Mouse (Mus musculus) lung, embryonic 14.5 days (tissue): ENCODE results near the gene Olfr784. TPM values are rescaled to one million over a fixed set of nuclear protein-coding genes. Genes with fewer than 3 reads are reported as not detected.
"Not testable (repeated sequence)": the region's sequence is repeated elsewhere in the genome, so short reads cannot be mapped to it uniquely, and the experiment has no call there.

Source experiments
- ATAC-seq: fragments of 200-750 bp; cut with Nextera tagmentation; 2 replicates; pipeline ENCODE4 v1.8.0; 2017; ENCODE audit warnings: mild to moderate bottlenecking, moderate TSS enrichment, moderate library complexity; ENCODE audit not compliant: insufficient read depth
- DNase-seq: peaks from one replicate; pipeline ENCODE4 v3.0.0-alpha.2; 2015
- H3K27ac ChIP-seq: fragments of 300-500 bp; sonication (generic); 2 replicates; pipeline ENCODE4 v1.5.1; 2014; ENCODE audit warnings: low read depth, mild to moderate bottlenecking, moderate library complexity
- H3K27me3 ChIP-seq: fragments of 300-500 bp; sonication (generic); 2 replicates; pipeline ENCODE4 v1.6.1; 2014; ENCODE audit warnings: low read length, control low read depth; ENCODE audit not compliant: insufficient read depth
- H3K36me3 ChIP-seq: fragments of 300-500 bp; sonication (generic); 2 replicates; pipeline ENCODE4 v1.6.1; 2014; ENCODE audit warnings: control low read depth; ENCODE audit not compliant: insufficient read depth
- H3K4me1 ChIP-seq: fragments of 300-500 bp; sonication (generic); 2 replicates; pipeline ENCODE4 v1.6.1; 2014; ENCODE audit warnings: antibody characterized with exemption, control low read depth; ENCODE audit not compliant: insufficient read depth
- H3K4me2 ChIP-seq: fragments of 300-500 bp; sonication (generic); 2 replicates; pipeline ENCODE4 v1.6.1; 2014; ENCODE audit warnings: mild to moderate bottlenecking
- H3K4me3 ChIP-seq: fragments of 300-500 bp; sonication (generic); 2 replicates; pipeline ENCODE4 v1.5.1; 2014; ENCODE audit warnings: low read depth, low read length
- H3K9ac ChIP-seq: fragments of 300-500 bp; sonication (generic); 2 replicates; pipeline ENCODE4 v1.6.1; 2014
- H3K9me3 ChIP-seq: fragments of 300-500 bp; sonication (generic); 2 replicates; pipeline ENCODE4 v1.6.1; 2016; ENCODE audit warnings: low read depth, low read length, control low read depth
- CTCF ChIP-seq: IDR thresholded peaks from 2 replicates; pipeline ENCODE4 v1.5.1; 2016; ENCODE audit warnings: antibody characterized with exemption, low read depth
- WGBS: fragments of 180-500 bp; shearing (Covaris S2); extraction: QIAGEN DNeasy Blood & Tissue Kit; methylation state at CpG from one replicate; pipeline ENCODE4 v1.1.7; 2014; 5-methylcytosine and 5-hydroxymethylcytosine counted together
- polyA plus RNA-seq: library from polyadenylated mRNA; unstranded; fragments of >200 nt; fragmentation: Nextera tagmentation; extraction: Ambion mirVana; gene quantifications from 2 replicates; pipeline ENCODE4 v1.2.1, GENCODE M21; 2014

The Olfr784 gene
- polyA plus RNA-seq: 0.05 and 0.08 TPM in 2 replicates

GRCm38 (mm10) chr10:129383783-129384182 lies at the start of gene Olfr784:
Gene Olfr784, plus strand, starts transcription at chr10:129384083.
- H3K36me3 ChIP-seq: no peaks in the 10 kb centered on the region
- TF ChIP-seq CTCF: no peak
- no peak for DNase-seq
- no peak for ATAC-seq
- H3K4me1 ChIP-seq: no peaks in the 10 kb centered on the region
- no peak within 1 kb of the TSS for H3K4me3 ChIP-seq
- H3K27ac ChIP-seq: no peak within 1 kb of the TSS
- no peaks in the 10 kb centered on the region for H3K9me3 ChIP-seq
- no peaks in the 10 kb centered on the region for H3K27me3 ChIP-seq
- no peak within 1 kb of the TSS for H3K9ac ChIP-seq
- H3K4me2 ChIP-seq: no peak within 1 kb of the TSS

GRCm38 (mm10) chr10:129348550-129348949 lies 35.3 kb upstream of the Olfr784 start, which contains the start of gene Olfr782:
Gene Olfr782, plus strand, starts transcription at chr10:129348850.
- H3K27me3 ChIP-seq: no peaks in the 10 kb centered on the region
- no peak within 1 kb of the TSS for H3K4me3 ChIP-seq
- WGBS: 94% methylated on average over 3 of the region's 3 CpGs
- no peak within 1 kb of the TSS for H3K9ac ChIP-seq
- no peak for TF ChIP-seq CTCF
- H3K4me2 ChIP-seq: no peak within 1 kb of the TSS
- H3K4me1 ChIP-seq: no peaks in the 10 kb centered on the region
- no peak for DNase-seq
- ATAC-seq: no peak
- no peaks in the 10 kb centered on the region for H3K9me3 ChIP-seq
- H3K36me3 ChIP-seq: no peaks in the 10 kb centered on the region
- H3K27ac ChIP-seq: no peak within 1 kb of the TSS

GRCm38 (mm10) chr10:129352475-129352874 lies 31.4 kb upstream of the Olfr784 start:
- not testable (repeated sequence) for H3K36me3 ChIP-seq, H3K4me2 ChIP-seq, H3K27me3 ChIP-seq, H3K9me3 ChIP-seq, H3K27ac ChIP-seq, DNase-seq, H3K4me1 ChIP-seq, H3K9ac ChIP-seq, H3K4me3 ChIP-seq, ATAC-seq
- WGBS: 73% methylated on average over 2 of the region's 2 CpGs

- DNase-seq, H3K4me3 ChIP-seq, H3K4me1 ChIP-seq, H3K9ac ChIP-seq, ATAC-seq, H3K27ac ChIP-seq, H3K36me3 ChIP-seq, H3K4me2 ChIP-seq, H3K27me3 ChIP-seq, H3K9me3 ChIP-seq: not testable (repeated sequence)
- WGBS: 83% methylated on average over 4 of the region's 4 CpGs
These were observed 27.4 kb upstream of the Olfr784 start for GRCm38 (mm10) chr10:129356496-129356895.

GRCm38 (mm10) chr10:129357307-129357706 lies 26.6 kb upstream of the Olfr784 start:
- ATAC-seq: no peak
- 75% methylated on average over 5 of the region's 5 CpGs for WGBS

GRCm38 (mm10) chr10:129374051-129374450 lies 9.8 kb upstream of the Olfr784 start:
- DNase-seq, H3K9me3 ChIP-seq, H3K4me2 ChIP-seq, ATAC-seq, H3K27me3 ChIP-seq, H3K4me1 ChIP-seq, H3K27ac ChIP-seq, H3K9ac ChIP-seq, H3K36me3 ChIP-seq, H3K4me3 ChIP-seq: not testable (repeated sequence)
- 81% methylated on average over 5 of the region's 5 CpGs for WGBS

More at GRCm38 (mm10) chr10:129357307-129357706, 26.6 kb upstream of the Olfr784 start:
- no peak overlapping the region for H3K4me2 ChIP-seq
- no peak for DNase-seq
- no peaks in the 10 kb centered on the region for H3K36me3 ChIP-seq
- no peaks in the 10 kb centered on the region for H3K4me1 ChIP-seq
- no peaks in the 10 kb centered on the region for H3K9me3 ChIP-seq
- H3K4me3 ChIP-seq: no peak overlapping the region
- TF ChIP-seq CTCF: no peak
- no peaks in the 10 kb centered on the region for H3K27me3 ChIP-seq
- no peak overlapping the region for H3K9ac ChIP-seq
- H3K27ac ChIP-seq: no peak overlapping the region

- TF ChIP-seq CTCF: no peak
- Histone ChIP-seq H3K27ac (no peak overlapping the region), H3K27me3 (no peaks in the 10 kb centered on the region), H3K36me3 (no peaks in the 10 kb centered on the region), H3K9ac (no peak overlapping the region), H3K4me1 (no peaks in the 10 kb centered on the region), H3K9me3 (no peaks in the 10 kb centered on the region), H3K4me2 (no peak overlapping the region), H3K4me3 (no peak overlapping the region)
- 53% methylated on average over 5 of the region's 5 CpGs for WGBS
- ATAC-seq: no peak
- DNase-seq: no peak
These were observed 17.0 kb downstream of the Olfr784 start for GRCm38 (mm10) chr10:129400892-129401291.

GRCm38 (mm10) chr10:129405126-129405525 lies 21.2 kb downstream of the Olfr784 start, which contains the start of gene Olfr785:
Gene Olfr785, plus strand, starts transcription at chr10:129405426.
- Histone ChIP-seq H3K4me3 (no peak within 1 kb of the TSS), H3K27ac (no peak within 1 kb of the TSS), H3K9ac (no peak within 1 kb of the TSS), H3K27me3 (no peaks in the 10 kb centered on the region), H3K9me3 (no peaks in the 10 kb centered on the region), H3K4me2 (no peak within 1 kb of the TSS), H3K36me3 (no peaks in the 10 kb centered on the region), H3K4me1 (no peaks in the 10 kb centered on the region)
- ATAC-seq (no peak), DNase-seq (no peak)
- 59% methylated on average over 2 of the region's 2 CpGs for WGBS
- TF ChIP-seq CTCF: no peak
